Mouse (Mus musculus) urinary bladder, postnatal 36 days (tissue): Measurements from ENCODE around the gene Ccdc103.

Experiments used
- DNase-seq, 2 experiments: peaks; one replicate each; pipeline ENCODE4 v3.0.0; 2022; ENCODE audit warnings: low spot score in 2 of 2, mixed read lengths in 1 of 2

Gene Ccdc103

GRCm38 (mm10) chr11:102890096-102890495 is 9.1 kb downstream of the Ccdc103 start:
- DNase-seq: peak in 1 of 2 experiments; percentile 13

DNA sequence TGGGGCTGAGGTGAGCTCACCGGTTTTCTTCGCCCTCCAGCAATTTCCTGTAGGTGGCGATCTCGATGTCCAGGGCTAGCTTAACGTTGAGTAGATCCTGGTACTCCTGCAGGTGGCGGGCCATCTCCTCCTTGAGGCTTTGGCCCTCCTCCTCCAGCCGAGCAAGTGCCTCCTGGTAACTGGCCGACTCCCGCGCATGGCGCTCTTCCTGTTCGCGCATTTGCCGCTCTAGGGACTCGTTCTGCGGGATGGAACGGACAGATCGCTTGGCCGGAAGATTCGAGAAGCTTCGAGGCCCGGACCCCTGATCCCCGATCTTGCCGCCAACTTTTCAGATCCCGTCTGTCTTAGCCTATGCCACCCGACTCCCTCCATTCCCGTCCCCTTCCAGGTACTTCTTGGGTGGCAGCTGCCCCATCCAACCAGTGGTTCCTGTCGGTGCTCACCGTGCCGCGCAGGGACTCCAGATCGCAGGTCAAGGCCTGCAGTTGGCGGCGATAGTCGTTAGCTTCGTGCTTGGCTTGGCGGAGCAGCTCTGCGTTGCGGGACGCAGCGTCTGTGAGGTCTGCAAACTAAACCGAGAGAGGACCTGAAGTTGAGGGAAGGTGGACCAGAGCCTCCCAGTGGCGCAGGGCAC is 12.1 kb downstream of the Ccdc103 start:
- peak; percentile 72 to 79 for DNase-seq

DNA sequence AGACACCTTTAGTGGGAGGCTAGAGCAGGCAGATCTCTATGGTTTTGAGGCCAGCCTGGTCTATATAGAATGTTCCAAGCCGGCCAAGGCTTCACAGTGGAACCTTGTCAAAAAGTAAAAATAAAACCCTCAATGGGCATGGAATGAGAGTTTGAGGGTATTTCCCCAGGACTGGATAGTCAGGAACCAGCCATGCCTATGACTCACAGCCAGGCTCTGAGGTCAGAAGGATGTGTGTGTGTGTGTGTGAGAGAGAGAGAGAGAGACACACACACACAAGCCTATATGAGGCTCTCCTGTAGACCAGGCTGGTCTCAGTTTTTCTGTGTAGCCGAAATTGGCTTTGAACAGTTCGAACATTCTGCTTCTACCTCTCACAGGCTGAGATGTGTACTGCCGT is 13.7 kb downstream of the Ccdc103 start:
- no peak for DNase-seq

DNA sequence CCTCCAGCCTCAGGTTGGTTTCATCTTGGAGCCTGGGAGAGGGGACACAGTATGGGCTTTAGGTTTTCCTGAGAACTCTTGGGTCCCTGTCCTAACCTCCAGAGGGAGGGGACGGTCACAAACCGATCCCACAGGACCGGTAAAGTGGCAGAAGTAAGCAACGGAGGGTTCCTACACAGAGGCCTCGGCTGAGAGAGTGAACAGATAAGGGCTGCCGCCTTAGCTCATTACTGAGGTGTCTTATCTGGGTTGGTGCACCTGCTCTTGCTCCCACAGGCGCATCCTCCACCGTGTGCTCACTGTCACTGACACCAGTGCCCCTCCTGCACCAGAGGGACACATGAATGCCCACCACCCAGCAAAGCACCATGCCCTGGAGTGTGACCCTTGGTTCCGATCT is 14.8 kb downstream of the Ccdc103 start:
- DNase-seq: no peak

- DNase-seq: no peak
Observed at GRCm38 (mm10) chr11:102896641-102897040, 15.6 kb downstream of the Ccdc103 start.

GRCm38 (mm10) chr11:102898408-102898807 is 17.4 kb downstream of the Ccdc103 start:
- no peak for DNase-seq

DNA sequence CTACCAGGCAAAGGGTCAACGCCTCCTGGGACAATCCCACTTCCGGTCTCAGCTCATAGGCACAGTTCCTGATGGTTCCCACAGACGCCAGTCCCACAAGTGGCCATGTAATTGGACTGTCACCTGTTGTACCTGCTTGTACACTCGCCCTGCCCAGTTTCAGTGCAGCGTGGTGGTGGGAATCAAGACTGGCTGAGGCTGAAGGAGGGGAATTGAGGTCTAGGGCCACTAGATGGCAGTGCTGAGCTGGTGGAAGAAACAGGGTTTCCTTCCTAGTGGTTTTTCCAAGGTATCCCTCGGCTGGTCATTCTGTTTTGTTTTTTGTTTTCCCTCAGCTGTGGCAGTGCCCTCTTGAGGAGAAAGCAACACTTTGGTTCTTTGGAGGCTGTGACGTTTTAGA is 19.8 kb downstream of the Ccdc103 start, which contains the start of gene Gfap:
Gene Gfap (minus strand): TSS at position 150 of the 400 bp plus-strand sequence.
- peak; percentile 59 to 74 for DNase-seq

DNA sequence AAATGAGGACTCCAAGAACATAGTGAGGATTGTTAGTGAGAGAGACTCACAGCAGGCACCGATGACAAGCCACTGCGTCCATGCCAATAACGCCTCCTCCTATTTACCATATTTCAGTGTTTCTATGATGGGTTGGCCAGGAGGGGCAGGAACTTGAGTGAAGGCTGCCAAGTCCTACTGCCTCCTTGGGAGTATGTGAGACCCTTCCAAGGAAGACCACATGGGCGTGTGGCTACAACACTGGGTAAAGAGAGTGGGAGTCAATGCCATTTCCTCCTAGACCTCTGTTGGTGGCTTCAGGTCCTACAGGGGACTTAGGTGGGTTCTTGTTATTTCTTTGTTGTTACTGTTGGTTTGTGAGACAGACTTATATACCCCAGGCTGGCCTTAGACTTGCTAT is 20.2 kb downstream of the Ccdc103 start:
- no peak for DNase-seq

- no peak for DNase-seq
Observed at GRCm38 (mm10) chr11:102902107-102902506, 21.1 kb downstream of the Ccdc103 start.

GRCm38 (mm10) chr11:102903654-102904053 is 22.6 kb downstream of the Ccdc103 start:
- DNase-seq: no peak

- no peak for DNase-seq
Observed at GRCm38 (mm10) chr11:102911376-102911775, 30.4 kb downstream of the Ccdc103 start.

- DNase-seq: no peak
Observed at GRCm38 (mm10) chr11:102915380-102915779, 34.4 kb downstream of the Ccdc103 start.

GRCm38 (mm10) chr11:102918077-102918476 is 37.1 kb downstream of the Ccdc103 start:
- no peak for DNase-seq

DNA sequence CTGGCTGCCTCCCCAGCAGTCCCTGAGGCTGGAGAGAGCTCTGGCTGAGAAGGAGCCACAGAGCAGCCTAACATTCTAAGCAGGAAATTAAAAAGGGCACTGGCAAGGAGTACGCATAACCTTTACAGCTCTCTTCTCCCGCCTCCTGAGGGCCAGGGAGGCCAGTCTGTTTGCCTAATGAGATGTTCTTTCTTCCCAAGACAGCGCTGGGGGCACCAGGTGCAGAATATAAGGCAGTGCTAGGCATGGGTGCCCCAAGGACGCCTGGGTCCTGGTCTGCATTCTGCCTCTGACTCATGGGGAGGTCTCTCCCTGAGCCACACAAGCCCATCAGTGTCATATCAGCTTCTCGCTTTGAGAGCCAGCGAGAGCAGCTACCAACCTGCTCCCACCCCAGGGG is 40.5 kb downstream of the Ccdc103 start:
- no peak for DNase-seq

DNA sequence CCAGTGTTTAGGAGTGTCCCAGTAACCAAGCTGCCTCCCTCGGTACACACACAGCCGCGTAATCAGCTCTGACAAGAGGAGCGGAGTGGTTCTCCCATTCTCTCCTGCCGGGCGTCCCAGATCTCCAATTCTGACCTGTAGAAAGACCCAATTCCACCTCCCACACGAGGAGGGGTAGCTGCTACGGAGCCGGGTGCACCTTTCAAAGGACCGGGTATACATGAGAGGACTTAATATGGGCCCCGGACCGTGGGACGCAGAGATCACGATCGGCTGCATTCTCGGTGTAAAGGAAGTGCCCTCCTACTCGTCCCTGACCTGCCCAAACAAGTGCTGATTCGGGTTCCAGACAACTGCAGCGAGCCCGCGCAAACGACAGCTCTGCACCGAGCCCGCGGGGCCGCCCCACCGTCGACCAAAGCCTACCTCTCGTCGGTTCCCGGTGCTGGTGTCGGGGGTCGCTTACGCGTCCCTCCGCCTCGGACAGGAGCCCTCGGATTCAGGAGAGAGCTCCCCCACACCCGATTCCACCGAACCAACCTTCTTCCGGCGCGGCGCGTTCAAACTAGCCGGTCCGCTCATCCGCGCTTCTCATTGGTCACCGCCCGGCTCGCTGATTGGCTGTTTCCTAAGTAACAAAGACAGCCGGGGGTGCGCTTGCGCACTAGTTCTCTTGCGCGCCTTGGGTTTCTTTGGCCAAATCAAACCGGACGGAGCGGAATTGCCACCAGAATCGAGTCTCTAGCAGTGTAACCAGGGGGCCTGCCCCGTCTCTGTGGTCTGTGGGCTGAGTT is 43.8 kb downstream of the Ccdc103 start, which contains the start of gene Kif18b:
Gene Kif18b (minus strand): TSS at position 568 of the 794 bp plus-strand sequence.
- peak; percentile 85 to 92 for DNase-seq

DNA sequence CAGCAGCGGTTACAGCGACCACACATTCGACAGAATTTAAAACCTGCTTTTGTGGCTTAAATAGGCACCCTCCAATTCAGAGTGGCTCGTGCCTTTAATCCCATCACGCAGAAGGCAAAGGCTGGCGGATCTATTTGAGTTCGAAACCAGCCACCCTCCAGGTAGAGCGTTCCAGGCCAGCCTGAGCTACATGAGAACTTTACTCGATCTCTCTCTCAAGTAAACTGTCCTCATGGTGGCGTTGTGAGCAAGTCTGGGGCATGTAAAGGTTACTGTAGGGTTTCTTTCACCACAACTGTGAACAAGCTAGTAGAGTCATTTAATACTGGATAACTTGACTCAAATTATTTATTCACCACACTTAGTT is 44.3 kb downstream of the Ccdc103 start:
- DNase-seq: no peak

DNA sequence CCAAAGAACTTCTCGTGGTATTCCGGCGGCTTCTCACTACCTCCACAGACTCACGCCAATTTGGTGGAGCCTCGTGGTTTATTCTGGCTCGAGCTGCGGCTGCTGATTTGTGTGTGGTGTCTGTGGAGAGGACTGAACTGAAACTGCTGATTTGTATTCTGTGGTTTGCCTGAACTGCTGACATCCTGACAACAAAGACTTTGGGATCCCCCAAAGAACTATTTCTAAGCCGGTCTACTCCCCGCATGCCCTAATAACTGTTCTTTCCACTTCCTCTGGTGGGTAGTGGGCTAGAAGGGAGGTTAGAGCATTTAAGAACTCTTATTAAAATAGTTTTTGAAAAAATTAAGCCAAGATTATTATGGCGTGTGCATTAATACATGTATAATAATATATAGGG is 49.7 kb downstream of the Ccdc103 start:
- DNase-seq: no peak
